Mouse (Mus musculus): ENCODE measurements around the gene Cd82. TPM values are rescaled to one million over a fixed set of nuclear protein-coding genes. Genes with fewer than 3 reads are reported as not detected.

Gene Cd82
- total and polyA plus RNA-seq, 2 experiments from 2014 or later, result 14.8 to 15.4 TPM

- 89% methylated on average over 6 of the region's 6 CpGs for WGBS
- Histone ChIP-seq H3K27ac (ENCODE audit: low read depth) (no peak overlapping the region), H3K36me3 (replicated peaks; ENCODE audit: control insufficient read depth, insufficient read depth, low read length) (no peaks in the 10 kb centered on the region), H3K4me3 (ENCODE audit: low read depth, low read length) (no peak overlapping the region), H3K4me1 (ENCODE audit: control insufficient read depth, insufficient read depth) (peaks cover 12% of the 10 kb centered on the region), H3K4me2 (ENCODE audit: low read depth, low read length) (no peak overlapping the region), H3K27me3 (ENCODE audit: control insufficient read depth, insufficient read depth, low read length) (no peaks in the 10 kb centered on the region), H3K9ac (replicated peaks; ENCODE audit: low read depth, low read length) (no peak overlapping the region), H3K9me3 (replicated peaks; ENCODE audit: control insufficient read depth, low read length) (no peaks in the 10 kb centered on the region)
- TF ChIP-seq CTCF (IDR thresholded peaks at IDR 0.05; ENCODE audit: low read depth) (no peak), EP300 (IDR thresholded peaks at IDR 0.05; ENCODE audit: low read depth) (no peak)
- DNase-seq (ENCODE audit: low spot score) (no peak), ATAC-seq (ENCODE audit: insufficient read depth, low read depth) (no peak)
Observed at GRCm38 (mm10) chr2:93403267-93403666, 59.7 kb downstream of the Cd82 start.

- DNase-seq (ENCODE audit: low spot score) (no peak), ATAC-seq (ENCODE audit: insufficient read depth, low read depth) (no peak)
- no peaks in the 10 kb centered on the region for H3K27me3 ChIP-seq (ENCODE audit: control insufficient read depth, insufficient read depth, low read length)
- H3K4me1 ChIP-seq (ENCODE audit: control insufficient read depth, insufficient read depth), result no peaks in the 10 kb centered on the region
- H3K4me3 ChIP-seq (ENCODE audit: low read depth, low read length), result no peak overlapping the region
- no peak overlapping the region for H3K9ac ChIP-seq (replicated peaks; ENCODE audit: low read depth, low read length)
- H3K9me3 ChIP-seq (replicated peaks; ENCODE audit: control insufficient read depth, low read length), result no peaks in the 10 kb centered on the region
- no peak overlapping the region for H3K4me2 ChIP-seq (ENCODE audit: low read depth, low read length)
- H3K36me3 ChIP-seq (replicated peaks; ENCODE audit: control insufficient read depth, insufficient read depth, low read length), result no peaks in the 10 kb centered on the region
- H3K27ac ChIP-seq (ENCODE audit: low read depth), result no peak overlapping the region
- WGBS, result 51% methylated on average over 6 of the region's 6 CpGs
- TF ChIP-seq EP300 (IDR thresholded peaks at IDR 0.05; ENCODE audit: low read depth) (no peak), CTCF (IDR thresholded peaks at IDR 0.05; ENCODE audit: low read depth) (no peak)
Observed at GRCm38 (mm10) chr2:93391198-93391597, 71.7 kb downstream of the Cd82 start.

DNA sequence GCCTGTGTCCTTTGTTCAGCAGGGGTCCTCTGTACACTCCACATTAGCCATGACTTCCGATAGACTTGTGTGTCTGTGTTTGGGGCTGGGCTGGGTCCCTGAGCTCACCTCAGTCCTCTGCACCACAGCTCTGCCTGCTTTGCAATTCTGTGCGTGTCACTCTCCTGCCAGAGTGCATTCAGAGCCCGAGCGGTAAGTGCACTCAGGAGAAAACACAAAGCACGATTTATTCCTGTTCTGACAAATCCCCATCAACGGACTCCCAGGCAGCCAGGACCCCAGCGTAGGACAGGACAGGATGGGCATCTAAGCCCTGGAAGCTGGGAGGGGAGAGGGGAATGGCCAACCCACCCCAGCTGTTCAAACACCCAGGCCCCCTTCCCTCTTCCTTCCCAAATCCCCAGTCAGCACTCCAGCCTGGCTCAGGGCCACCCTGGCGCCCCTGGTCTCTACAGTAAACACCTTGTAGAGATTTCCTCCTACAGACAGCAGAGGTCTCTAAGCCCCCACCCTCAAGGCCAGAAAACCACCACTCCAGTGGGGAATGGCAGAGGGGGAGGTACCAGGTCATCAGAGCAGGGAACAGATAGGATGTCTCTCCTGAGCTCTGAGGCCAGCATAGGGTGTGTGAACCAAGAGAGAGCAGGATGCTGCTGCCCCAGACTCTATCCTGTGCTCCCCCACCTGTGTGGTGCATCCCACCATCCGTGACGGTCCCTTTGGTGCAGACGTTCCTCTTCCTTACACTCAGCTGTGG, 72.6 kb downstream of the Cd82 start:
- 44% methylated on average over 11 of the region's 11 CpGs for WGBS
- no peak overlapping the region for H3K4me3 ChIP-seq (ENCODE audit: low read depth, low read length)
- TF ChIP-seq EP300 (IDR thresholded peaks at IDR 0.05; ENCODE audit: low read depth) (no peak), CTCF (IDR thresholded peaks at IDR 0.05; ENCODE audit: low read depth) (no peak)
- H3K9ac ChIP-seq (replicated peaks; ENCODE audit: low read depth, low read length), result no peak overlapping the region
- no peaks in the 10 kb centered on the region for H3K36me3 ChIP-seq (replicated peaks; ENCODE audit: control insufficient read depth, insufficient read depth, low read length)
- no peaks in the 10 kb centered on the region for H3K9me3 ChIP-seq (replicated peaks; ENCODE audit: control insufficient read depth, low read length)
- no peaks in the 10 kb centered on the region for H3K4me1 ChIP-seq (ENCODE audit: control insufficient read depth, insufficient read depth)
- H3K27ac ChIP-seq (ENCODE audit: low read depth), result no peak overlapping the region
- no peak overlapping the region for H3K4me2 ChIP-seq (ENCODE audit: low read depth, low read length)
- ATAC-seq (ENCODE audit: insufficient read depth, low read depth), result no peak
- DNase-seq (ENCODE audit: low spot score), result no peak
- no peaks in the 10 kb centered on the region for H3K27me3 ChIP-seq (ENCODE audit: control insufficient read depth, insufficient read depth, low read length)

DNA sequence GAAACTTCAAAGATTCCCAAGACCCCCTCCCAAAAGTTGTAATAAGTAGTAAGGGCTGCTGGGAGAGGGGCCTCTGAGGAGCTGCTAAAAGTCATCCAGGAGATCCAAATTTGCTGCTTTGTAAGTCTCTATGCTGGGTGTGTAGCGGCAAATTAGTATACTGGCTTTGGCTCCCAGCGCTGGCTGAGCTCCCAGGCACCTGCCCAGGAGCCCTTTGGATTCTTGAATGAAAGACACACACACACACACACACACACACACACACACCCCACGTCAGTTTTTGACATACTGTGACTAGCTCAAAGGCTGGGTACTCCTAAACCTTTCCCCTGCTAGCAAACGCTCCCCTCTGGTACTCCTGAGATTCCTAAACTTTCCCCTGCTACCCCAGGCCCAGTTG, 76.0 kb downstream of the Cd82 start:
- TF ChIP-seq CTCF (IDR thresholded peaks at IDR 0.05; ENCODE audit: low read depth) (no peak), EP300 (IDR thresholded peaks at IDR 0.05; ENCODE audit: low read depth) (no peak)
- H3K27ac ChIP-seq (ENCODE audit: low read depth), result no peak overlapping the region
- no peak overlapping the region for H3K4me2 ChIP-seq (ENCODE audit: low read depth, low read length)
- H3K4me1 ChIP-seq (ENCODE audit: control insufficient read depth, insufficient read depth), result no peaks in the 10 kb centered on the region
- no peaks in the 10 kb centered on the region for H3K36me3 ChIP-seq (replicated peaks; ENCODE audit: control insufficient read depth, insufficient read depth, low read length)
- no peak overlapping the region for H3K9ac ChIP-seq (replicated peaks; ENCODE audit: low read depth, low read length)
- WGBS, result 61% methylated on average over 4 of the region's 4 CpGs
- DNase-seq (ENCODE audit: low spot score), result no peak
- H3K27me3 ChIP-seq (ENCODE audit: control insufficient read depth, insufficient read depth, low read length), result no peaks in the 10 kb centered on the region
- no peak overlapping the region for H3K4me3 ChIP-seq (ENCODE audit: low read depth, low read length)
- H3K9me3 ChIP-seq (replicated peaks; ENCODE audit: control insufficient read depth, low read length), result no peaks in the 10 kb centered on the region
- ATAC-seq (ENCODE audit: insufficient read depth, low read depth), result no peak

DNA sequence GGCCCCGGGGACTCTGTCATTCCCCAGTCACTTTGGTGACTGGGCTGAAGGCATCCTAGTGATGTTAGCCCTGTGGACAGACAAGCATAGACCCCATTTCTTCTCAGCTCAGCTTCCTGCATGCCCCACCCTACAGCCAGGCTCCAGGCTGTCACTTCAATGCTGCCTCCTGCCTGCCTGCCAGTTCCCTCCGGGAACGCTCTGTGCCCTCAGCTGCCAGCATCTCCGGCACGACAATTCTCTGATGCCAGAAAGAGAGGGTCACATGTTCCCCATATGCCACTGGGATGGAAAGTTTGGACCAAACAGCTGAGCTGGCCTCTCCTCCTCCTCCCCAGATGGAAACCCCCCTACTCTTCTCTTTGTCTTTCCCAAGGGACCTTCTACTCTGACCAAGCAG, 79.1 kb downstream of the Cd82 start:
- no peak for DNase-seq (ENCODE audit: low spot score)
- no peak overlapping the region for H3K4me3 ChIP-seq (ENCODE audit: low read depth, low read length)
- H3K36me3 ChIP-seq (replicated peaks; ENCODE audit: control insufficient read depth, insufficient read depth, low read length), result no peaks in the 10 kb centered on the region
- H3K4me1 ChIP-seq (ENCODE audit: control insufficient read depth, insufficient read depth), result no peaks in the 10 kb centered on the region
- no peak overlapping the region for H3K27ac ChIP-seq (ENCODE audit: low read depth)
- H3K9me3 ChIP-seq (replicated peaks; ENCODE audit: control insufficient read depth, low read length), result no peaks in the 10 kb centered on the region
- TF ChIP-seq EP300 (IDR thresholded peaks at IDR 0.05; ENCODE audit: low read depth) (no peak), CTCF (IDR thresholded peaks at IDR 0.05; ENCODE audit: low read depth) (no peak)
- no peaks in the 10 kb centered on the region for H3K27me3 ChIP-seq (ENCODE audit: control insufficient read depth, insufficient read depth, low read length)
- H3K9ac ChIP-seq (replicated peaks; ENCODE audit: low read depth, low read length), result no peak overlapping the region
- WGBS, result 63% methylated on average over 5 of the region's 5 CpGs
- H3K4me2 ChIP-seq (ENCODE audit: low read depth, low read length), result no peak overlapping the region
- ATAC-seq (ENCODE audit: insufficient read depth, low read depth), result no peak

- peak; percentile 86 for TF ChIP-seq EP300 (IDR thresholded peaks at IDR 0.05; ENCODE audit: low read depth)
- TF ChIP-seq CTCF (IDR thresholded peaks at IDR 0.05; ENCODE audit: low read depth), result no peak
- no peaks in the 10 kb centered on the region for H3K36me3 ChIP-seq (replicated peaks; ENCODE audit: control insufficient read depth, insufficient read depth, low read length)
- no peak overlapping the region for H3K4me3 ChIP-seq (ENCODE audit: low read depth, low read length)
- no peak overlapping the region for H3K4me2 ChIP-seq (ENCODE audit: low read depth, low read length)
- ATAC-seq (ENCODE audit: insufficient read depth, low read depth) (peak; percentile 51), DNase-seq (ENCODE audit: low spot score) (no peak)
- H3K9me3 ChIP-seq (replicated peaks; ENCODE audit: control insufficient read depth, low read length), result no peaks in the 10 kb centered on the region; the same call in 1 of the 2 replicates
- no peak overlapping the region for H3K27ac ChIP-seq (ENCODE audit: low read depth)
- no peak overlapping the region for H3K9ac ChIP-seq (replicated peaks; ENCODE audit: low read depth, low read length)
- no peaks in the 10 kb centered on the region for H3K27me3 ChIP-seq (ENCODE audit: control insufficient read depth, insufficient read depth, low read length)
- 31% methylated on average over 2 of the region's 2 CpGs for WGBS
- no peaks in the 10 kb centered on the region for H3K4me1 ChIP-seq (ENCODE audit: control insufficient read depth, insufficient read depth)
Observed at GRCm38 (mm10) chr2:93380680-93381089, 82.3 kb downstream of the Cd82 start.
